Mouse (Mus musculus) large intestine, adult 2 months (tissue): ENCODE data around the gene Ankfn1. TPM values are rescaled to one million over a fixed set of nuclear protein-coding genes. Genes with fewer than 3 reads are reported as not detected.

ENCODE experiments used
- DNase-seq: peaks from one replicate; pipeline ENCODE4 v3.0.0-alpha.2; 2012; ENCODE audit warnings: low read depth, low spot score
- WGBS: fragments of 180-500 bp; shearing (Covaris S2); methylation state at CpG from one replicate; pipeline ENCODE4 v1.1.7; 2018; 5-methylcytosine and 5-hydroxymethylcytosine counted together
- polyA plus RNA-seq: library from polyadenylated mRNA; depleted of rRNA; stranded (reverse); fragments of >200 nt; gene quantifications from 2 replicates; pipeline ENCODE4 v1.2.3, GENCODE M21; 2012

Ankfn1 gene
- polyA plus RNA-seq, 1 experiment: not detected

- DNase-seq: no peak
- WGBS: 44% methylated on average over 11 of the region's 11 CpGs
These were observed 270.7 kb downstream of the Ankfn1 start for GRCm38 (mm10) chr11:89506595-89507245.

DNA sequence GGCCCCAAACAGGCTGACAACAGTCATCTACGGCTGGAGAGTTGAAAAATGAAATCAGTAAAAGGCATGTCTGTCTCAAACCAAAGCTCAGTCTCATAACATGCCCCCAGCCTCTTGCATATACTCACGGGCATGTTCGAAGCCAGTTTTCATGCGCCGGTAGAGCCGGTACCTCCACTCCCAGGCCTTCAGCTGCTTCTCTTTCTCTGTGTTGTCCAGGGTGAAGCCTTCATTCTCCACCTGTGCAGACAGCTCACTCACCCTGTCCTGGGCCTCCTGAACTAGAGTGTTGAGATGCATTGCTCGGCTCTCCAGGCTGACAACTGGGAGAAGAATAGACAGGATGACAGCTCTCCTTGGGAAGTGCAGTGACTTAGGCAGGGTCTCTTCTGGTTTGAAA lies 272.4 kb downstream of the Ankfn1 start:
- WGBS: 83% methylated on average over 7 of the region's 7 CpGs
- no peak for DNase-seq

DNA sequence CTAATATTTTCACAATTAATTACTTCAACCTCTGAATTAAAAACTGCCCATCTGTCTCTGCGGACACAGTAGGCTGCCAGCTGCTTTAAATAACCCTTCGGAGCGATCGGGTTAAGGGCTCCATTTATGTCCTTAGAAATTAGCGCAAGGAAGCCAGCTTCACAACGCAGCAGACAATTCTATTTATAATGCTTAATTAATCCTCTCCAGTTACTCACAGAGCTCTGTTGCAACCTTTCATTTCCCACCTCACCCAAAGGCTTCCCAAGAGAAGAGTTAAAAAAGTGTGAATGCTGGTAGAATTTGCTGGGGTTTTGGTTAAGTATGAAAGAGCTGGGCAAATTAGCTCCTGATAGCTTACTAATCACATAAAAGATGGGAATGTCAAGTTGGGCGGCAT lies 275.7 kb downstream of the Ankfn1 start:
- DNase-seq: no peak
- 77% methylated on average over 7 of the region's 7 CpGs for WGBS

- 67% methylated on average over 2 of the region's 2 CpGs for WGBS
- DNase-seq: no peak
These were observed 276.5 kb downstream of the Ankfn1 start for GRCm38 (mm10) chr11:89500961-89501360.

GRCm38 (mm10) chr11:89481084-89481483 lies 296.4 kb downstream of the Ankfn1 start:
- 51% methylated on average over 6 of the region's 6 CpGs for WGBS
- DNase-seq: no peak

DNA sequence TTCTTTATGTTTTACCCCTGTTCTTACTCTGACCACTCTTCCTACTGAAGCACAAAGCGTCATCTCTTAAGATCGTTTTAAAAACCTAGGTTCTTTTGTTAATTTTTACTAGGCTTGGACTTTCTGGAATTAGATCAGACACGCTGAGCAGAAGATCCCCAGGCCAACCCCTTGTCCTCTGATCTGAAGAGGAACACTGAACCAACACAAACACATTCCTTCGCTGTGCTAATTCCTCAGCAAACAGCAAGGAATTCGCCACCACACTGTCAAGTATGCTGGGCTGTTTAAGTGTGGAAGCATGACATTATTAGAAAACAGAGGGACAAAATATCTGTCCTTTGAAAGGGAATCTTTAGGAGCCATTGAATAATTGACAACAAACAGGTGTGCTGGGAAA lies 300.5 kb downstream of the Ankfn1 start:
- 31% methylated on average over 5 of the region's 5 CpGs for WGBS

DNA sequence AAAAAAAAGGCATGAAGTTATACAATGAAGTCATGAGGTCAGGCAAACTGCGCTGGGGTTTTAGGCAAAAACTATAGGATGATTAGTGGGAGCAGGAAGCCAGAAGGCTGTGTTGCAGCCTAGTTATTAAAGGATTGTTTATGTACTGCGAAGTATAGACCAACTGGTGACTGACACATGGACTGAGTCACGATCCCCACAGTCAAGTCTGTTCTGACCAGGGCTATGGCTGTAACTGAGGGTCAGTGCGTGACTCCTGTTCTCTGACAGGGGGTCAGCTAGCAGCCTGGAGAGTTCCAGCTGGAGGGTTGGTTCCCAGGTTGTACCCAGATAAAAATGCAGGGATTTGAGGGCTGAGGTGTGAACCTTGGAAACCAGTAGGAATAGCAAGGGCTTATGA lies 301.4 kb downstream of the Ankfn1 start:
- WGBS: 78% methylated on average over 4 of the region's 4 CpGs
- DNase-seq: no peak

More for the DNA sequence above, 300.5 kb downstream of the Ankfn1 start:
- no peak for DNase-seq

DNA sequence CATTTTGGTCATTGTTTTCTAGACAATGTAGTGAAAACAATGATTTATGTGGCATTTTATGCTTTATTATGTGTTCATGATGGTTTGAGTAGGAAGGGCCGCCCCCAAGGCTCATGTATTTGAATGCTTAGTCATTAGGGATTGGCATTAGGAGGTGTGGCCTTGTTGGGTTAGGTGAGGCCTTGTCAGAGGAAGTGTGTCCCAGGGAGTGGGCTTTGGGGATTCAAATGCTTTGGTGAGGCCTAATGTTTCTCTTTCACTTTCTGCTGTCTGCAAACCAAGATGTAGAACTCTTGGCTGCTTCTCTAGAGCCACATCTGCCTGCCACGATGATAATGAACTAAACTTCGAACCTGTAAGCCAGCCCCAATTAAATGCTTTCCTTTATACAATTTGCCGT lies 304.6 kb downstream of the Ankfn1 start:
- 82% methylated on average over 4 of the region's 4 CpGs for WGBS
- no peak for DNase-seq

DNA sequence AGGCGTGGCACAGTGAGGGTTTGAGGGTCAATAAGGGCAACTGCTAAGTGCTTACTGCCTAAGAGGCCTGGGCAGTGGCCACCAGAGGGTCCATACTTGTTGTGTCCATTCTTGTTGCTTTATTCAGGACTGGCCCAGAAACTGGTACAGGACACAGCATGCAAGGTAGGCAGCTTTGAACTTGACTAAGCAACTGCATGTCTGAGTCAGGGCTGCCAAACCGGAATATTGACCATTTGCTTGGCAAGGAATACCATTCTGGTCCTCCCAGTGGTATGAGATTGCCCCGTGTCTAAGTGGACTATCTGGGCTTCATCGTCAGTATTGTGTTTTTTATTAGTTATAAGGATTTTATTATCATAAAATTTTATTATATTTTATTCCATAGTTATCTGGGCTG lies 312.1 kb downstream of the Ankfn1 start:
- DNase-seq: no peak
- WGBS: 70% methylated on average over 4 of the region's 4 CpGs

DNA sequence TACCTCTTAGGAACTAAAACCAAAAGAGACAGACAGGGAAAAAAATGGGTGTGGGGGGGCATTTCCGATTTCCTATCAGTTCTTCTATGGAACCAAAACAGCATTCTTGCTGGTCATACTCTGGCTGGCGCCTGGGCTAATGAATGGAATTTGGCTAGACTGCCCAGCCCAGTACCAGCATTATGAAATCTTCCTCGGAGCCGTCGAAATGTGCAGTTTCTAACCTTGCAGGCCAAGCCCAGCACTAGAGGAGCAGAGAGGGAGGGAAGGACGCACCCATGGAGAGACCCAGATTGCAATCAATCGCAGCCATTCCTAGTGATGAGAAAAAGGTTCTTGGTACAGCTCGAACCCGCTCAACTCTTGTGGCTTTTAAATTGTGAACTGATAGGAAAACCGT lies 315.2 kb downstream of the Ankfn1 start:
- 84% methylated on average over 10 of the region's 10 CpGs for WGBS
- no peak for DNase-seq

- no peak for DNase-seq
These were observed 318.0 kb downstream of the Ankfn1 start for GRCm38 (mm10) chr11:89459437-89459836.

DNA sequence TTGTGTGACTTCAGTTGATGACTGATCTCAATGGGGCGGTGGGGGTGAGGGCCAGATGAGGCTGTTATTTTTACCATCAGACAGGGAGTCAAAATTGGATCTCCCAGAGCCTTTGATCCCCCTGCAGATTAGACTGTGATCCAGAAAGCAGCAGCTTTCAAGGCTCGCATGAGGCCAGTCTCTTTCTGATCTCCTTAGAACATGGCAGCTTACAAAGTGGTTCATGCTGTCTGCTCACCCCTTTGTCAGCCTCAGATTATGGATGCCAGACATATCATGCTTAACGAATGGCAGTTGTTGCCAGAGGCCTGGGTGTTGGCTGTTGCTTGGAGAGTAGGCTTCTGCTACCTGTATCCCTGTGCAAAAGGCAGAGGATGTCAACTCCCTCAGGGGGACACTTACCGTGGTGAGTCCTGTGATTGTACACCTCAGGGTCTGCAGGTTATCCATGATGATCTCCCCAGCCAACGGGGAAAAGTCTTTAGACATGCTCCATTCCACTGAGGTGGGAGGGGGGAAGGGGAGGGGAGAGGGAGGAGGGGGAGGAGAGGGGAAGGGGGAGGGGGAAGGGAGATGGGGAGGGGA lies 321.7 kb downstream of the Ankfn1 start:
- DNase-seq: no peak
- 58% methylated on average over 5 of the region's 5 CpGs for WGBS

More at GRCm38 (mm10) chr11:89459437-89459836, 318.0 kb downstream of the Ankfn1 start:
- WGBS: 83% methylated on average over 6 of the region's 6 CpGs

- WGBS: 46% methylated on average over 4 of the region's 4 CpGs
- no peak for DNase-seq
These were observed 322.8 kb downstream of the Ankfn1 start for GRCm38 (mm10) chr11:89454702-89455101.

GRCm38 (mm10) chr11:89452862-89453261 lies 324.6 kb downstream of the Ankfn1 start:
- no peak for DNase-seq
- 41% methylated on average over 2 of the region's 2 CpGs for WGBS

DNA sequence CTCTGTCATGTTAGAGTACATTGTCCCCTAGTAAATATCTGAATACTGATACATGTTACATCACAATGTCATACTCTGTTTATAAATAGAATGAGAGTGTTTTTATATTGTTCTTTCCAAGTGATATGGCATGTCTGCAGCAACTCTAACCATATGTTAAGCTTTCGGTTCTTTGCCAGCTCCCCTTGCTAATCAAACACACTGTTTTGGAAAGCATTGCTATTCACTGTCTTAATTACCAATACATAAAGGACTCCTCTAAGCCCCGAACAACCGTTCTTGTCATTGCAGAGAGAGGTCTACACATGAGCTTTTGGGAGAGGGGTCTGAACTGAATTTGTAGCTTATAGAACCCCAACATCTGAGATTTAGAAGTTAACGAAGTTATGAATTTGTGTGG lies 327.0 kb downstream of the Ankfn1 start:
- no peak for DNase-seq
- 87% methylated on average over 4 of the region's 4 CpGs for WGBS

DNA sequence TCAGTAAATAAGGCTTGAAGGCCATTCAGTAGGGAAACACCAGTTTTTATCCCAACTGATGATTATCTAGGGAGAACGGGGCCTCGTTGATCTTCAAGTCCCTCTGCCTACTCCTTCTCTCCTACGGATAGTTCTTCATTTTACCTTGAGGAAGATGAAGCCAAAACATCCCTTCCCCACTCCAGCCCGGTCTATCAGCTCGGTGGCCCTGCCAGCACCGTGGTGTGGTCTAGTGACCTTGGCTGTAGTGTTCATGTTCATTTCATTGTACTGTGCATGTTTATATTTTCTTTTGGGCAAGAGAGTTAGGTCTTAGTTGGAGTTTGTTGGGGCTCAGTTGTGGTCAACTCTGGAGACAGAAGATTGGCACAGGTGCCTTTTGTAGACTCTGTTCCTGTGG lies 328.5 kb downstream of the Ankfn1 start:
- WGBS: 74% methylated on average over 6 of the region's 6 CpGs
- no peak for DNase-seq

- no peak for DNase-seq
- 84% methylated on average over 12 of the region's 12 CpGs for WGBS
These were observed 330.0 kb downstream of the Ankfn1 start for GRCm38 (mm10) chr11:89447477-89447876.

DNA sequence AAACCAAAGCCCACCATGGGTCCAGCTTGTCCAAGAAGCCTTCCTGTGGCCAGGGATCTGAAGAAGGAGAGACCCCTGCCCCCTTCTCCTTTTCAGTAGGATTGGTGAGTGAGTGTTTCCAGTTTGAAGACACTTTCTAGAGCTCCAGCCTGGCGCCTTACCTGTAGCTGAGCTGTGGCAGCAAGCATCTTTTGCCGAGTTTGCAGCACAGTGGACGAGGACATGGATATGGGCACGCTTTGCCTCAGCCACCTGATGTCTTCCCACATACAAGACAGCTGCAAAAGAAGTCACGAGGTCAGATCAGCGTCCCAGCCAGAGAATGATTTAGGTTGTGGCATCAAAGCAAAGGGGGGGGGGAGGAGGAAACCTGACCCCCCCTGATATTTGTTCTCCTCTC lies 336.9 kb downstream of the Ankfn1 start:
- 80% methylated on average over 6 of the region's 6 CpGs for WGBS

DNA sequence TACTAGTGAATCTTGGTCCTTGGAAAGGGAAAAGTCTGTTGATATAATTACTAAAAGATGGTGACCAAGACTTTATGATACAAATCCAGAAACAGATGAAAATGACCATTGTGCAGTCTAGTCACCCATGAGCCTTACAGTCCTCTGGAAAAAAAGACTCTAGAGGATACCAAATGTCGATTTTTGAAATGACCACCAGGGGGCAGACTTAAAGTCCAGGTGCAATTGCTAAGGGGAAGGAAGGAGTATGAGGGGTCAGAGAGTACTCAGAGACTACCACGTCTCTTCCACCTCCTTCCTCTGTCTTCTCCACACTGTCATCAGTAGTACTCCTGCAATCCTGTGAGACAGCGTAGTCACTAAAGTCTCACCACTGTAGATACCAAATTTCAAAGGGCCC lies 353.1 kb downstream of the Ankfn1 start:
- DNase-seq: no peak
- WGBS: 51% methylated on average over 3 of the region's 3 CpGs

More for the DNA sequence above, 336.9 kb downstream of the Ankfn1 start:
- DNase-seq: no peak

DNA sequence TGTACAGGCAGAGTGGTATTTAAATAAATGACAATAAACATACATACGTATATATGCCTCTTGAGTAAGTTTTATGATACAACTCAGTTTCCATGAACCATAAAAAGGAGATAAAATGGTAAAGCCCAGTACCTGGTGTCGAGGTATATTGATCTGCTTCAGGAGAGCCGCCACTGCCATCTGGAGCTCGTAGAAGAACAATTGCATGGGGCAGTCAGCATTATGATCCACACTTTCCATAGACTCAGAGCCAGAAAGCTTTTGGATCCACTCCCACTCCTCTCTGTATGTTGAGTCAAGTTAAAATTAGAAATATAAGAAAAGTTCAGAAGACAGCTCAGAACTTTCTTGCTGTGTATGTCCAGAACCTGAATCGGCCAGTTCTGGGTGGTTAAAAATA lies 354.8 kb downstream of the Ankfn1 start:
- 56% methylated on average over 5 of the region's 5 CpGs for WGBS
- no peak for DNase-seq

- 58% methylated on average over 11 of the region's 11 CpGs for WGBS
These were observed 356.6 kb downstream of the Ankfn1 start for GRCm38 (mm10) chr11:89420767-89421438.

More at GRCm38 (mm10) chr11:89420767-89421438, 356.6 kb downstream of the Ankfn1 start:
- DNase-seq: no peak
